Mouse (Mus musculus): ENCODE measurements around the gene Rln3. TPM values are rescaled to one million over a fixed set of nuclear protein-coding genes. Genes with fewer than 3 reads are reported as not detected.

Rln3 gene
- polyA plus RNA-seq, 1 experiment from 2014 or later, result not detected

DNA sequence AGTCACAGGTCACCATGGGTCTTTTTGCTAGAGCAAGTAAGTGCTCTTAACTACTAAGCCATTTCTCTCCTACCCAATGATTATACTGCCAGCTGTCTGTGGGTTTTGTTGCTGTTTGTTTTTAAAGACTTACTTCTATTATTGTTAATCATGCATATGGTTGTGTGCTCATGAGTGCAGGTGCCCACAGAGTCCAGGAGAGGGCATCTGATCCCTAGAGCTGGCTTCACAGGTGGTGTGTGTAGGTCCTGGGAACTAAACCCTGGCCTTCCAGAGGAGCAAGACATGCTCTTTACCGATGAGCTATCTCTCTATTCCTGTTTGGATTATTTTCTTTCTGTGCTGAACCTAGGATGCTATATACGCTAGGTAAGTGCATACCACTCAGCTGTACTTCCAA, 14.4 kb upstream of the Rln3 start:
- Histone ChIP-seq H3K9me3 (ENCODE audit: control insufficient read depth, low read length) (no peaks in the 10 kb centered on the region), H3K9ac (ENCODE audit: low read depth, low read length) (no peak overlapping the region), H3K4me3 (ENCODE audit: low read depth, low read length) (no peak overlapping the region), H3K4me1 (replicated peaks; ENCODE audit: control insufficient read depth, insufficient read depth, low read length) (peaks cover 12% of the 10 kb centered on the region), H3K27me3 (replicated peaks; ENCODE audit: control insufficient read depth, insufficient read depth, low read length) (no peaks in the 10 kb centered on the region), H3K36me3 (ENCODE audit: control insufficient read depth, insufficient read depth, low read length) (no peaks in the 10 kb centered on the region), H3K27ac (ENCODE audit: low read depth, low read length) (no peak overlapping the region), H3K4me2 (no peak overlapping the region)
- no peak for ATAC-seq (replicated peaks; ENCODE audit: low FRiP score)
- DNase-seq (ENCODE audit: low spot score), result no peak
- 87% methylated on average over 2 of the region's 2 CpGs for WGBS

DNA sequence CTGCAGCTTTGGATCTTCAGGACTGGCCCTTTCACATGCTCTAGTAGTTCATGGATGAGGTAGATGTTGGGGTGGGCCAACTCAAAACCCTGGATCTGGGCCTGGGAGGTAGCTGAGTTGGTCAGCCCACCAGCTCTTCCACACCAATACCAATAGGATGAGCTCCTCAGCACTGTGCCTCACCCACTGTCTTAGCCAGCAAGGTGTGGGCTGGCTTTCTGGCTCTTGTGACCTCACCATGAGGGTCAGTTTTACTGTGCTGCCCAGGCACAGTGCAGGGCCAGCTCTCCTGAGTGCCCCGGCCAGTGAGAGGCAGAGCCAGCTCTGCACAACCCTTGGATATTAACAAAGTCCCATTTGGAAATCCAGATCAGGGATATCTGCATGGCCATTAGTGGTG, 13.0 kb upstream of the Rln3 start:
- Histone ChIP-seq H3K4me2 (no peak overlapping the region), H3K9ac (ENCODE audit: low read depth, low read length) (no peak overlapping the region), H3K27me3 (replicated peaks; ENCODE audit: control insufficient read depth, insufficient read depth, low read length) (no peaks in the 10 kb centered on the region), H3K9me3 (ENCODE audit: control insufficient read depth, low read length) (no peaks in the 10 kb centered on the region), H3K36me3 (ENCODE audit: control insufficient read depth, insufficient read depth, low read length) (no peaks in the 10 kb centered on the region), H3K27ac (ENCODE audit: low read depth, low read length) (no peak overlapping the region), H3K4me3 (ENCODE audit: low read depth, low read length) (no peak overlapping the region), H3K4me1 (replicated peaks; ENCODE audit: control insufficient read depth, insufficient read depth, low read length) (peaks cover 4% of the 10 kb centered on the region; the same call in 1 of the 2 replicates)
- DNase-seq (ENCODE audit: low spot score) (no peak), ATAC-seq (replicated peaks; ENCODE audit: low FRiP score) (no peak)
- WGBS, result 92% methylated on average over 1 of the region's 1 CpGs

DNA sequence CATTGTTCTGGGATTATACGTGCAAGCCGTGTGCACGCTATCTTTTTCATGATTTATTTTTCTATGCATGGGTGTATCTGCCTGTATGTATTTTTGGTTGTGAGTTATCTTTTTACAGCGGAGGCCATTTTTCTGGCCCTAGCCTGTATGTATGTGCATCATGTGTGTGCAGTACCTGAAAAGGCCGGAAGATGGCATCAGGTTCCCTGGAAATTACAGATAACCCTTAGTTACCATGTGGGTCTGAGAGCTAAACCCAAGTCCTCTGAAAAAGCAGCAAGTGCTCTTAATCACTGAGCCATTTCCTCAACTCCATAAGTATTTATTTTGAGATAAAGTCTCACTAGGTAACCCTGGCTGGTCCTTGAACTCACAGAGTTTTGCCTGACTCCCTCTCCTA, 8.4 kb upstream of the Rln3 start:
- DNase-seq (ENCODE audit: low spot score), result no peak
- no peak for ATAC-seq (replicated peaks; ENCODE audit: low FRiP score)
- H3K4me1 ChIP-seq (replicated peaks; ENCODE audit: control insufficient read depth, insufficient read depth, low read length), result no peaks in the 10 kb centered on the region
- peaks cover 3% of the 10 kb centered on the region; the same call in 1 of the 2 replicates for H3K27me3 ChIP-seq (replicated peaks; ENCODE audit: control insufficient read depth, insufficient read depth, low read length)
- no peak overlapping the region for H3K4me2 ChIP-seq
- H3K9me3 ChIP-seq (ENCODE audit: control insufficient read depth, low read length), result no peaks in the 10 kb centered on the region
- H3K4me3 ChIP-seq (ENCODE audit: low read depth, low read length), result no peak overlapping the region
- H3K27ac ChIP-seq (ENCODE audit: low read depth, low read length), result no peak overlapping the region
- 85% methylated on average over 5 of the region's 5 CpGs for WGBS
- no peaks in the 10 kb centered on the region for H3K36me3 ChIP-seq (ENCODE audit: control insufficient read depth, insufficient read depth, low read length)
- H3K9ac ChIP-seq (ENCODE audit: low read depth, low read length), result no peak overlapping the region

DNA sequence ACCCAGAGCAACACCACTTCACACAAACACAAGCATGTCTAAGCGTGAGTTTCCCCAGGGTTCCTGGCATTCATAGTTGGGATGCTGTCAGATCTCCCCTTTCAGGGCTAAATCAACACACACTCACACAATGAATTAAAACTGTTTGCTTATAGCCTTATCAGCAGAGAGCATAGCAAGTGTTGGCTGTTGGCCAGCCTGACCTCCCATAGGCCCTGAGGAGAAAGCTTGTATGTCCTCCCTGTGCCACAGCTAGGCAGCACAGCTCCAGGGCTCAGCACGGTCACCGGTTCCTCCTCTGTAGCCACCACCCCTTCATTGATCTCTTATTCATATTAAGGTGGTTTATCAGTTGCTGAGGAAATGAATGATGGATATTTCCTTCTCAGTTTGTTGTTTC, 7.9 kb upstream of the Rln3 start:
- Histone ChIP-seq H3K36me3 (ENCODE audit: control insufficient read depth, insufficient read depth, low read length) (no peaks in the 10 kb centered on the region), H3K4me1 (replicated peaks; ENCODE audit: control insufficient read depth, insufficient read depth, low read length) (no peaks in the 10 kb centered on the region), H3K4me2 (no peak overlapping the region), H3K27ac (ENCODE audit: low read depth, low read length) (no peak overlapping the region), H3K9me3 (ENCODE audit: control insufficient read depth, low read length) (no peaks in the 10 kb centered on the region), H3K9ac (ENCODE audit: low read depth, low read length) (no peak overlapping the region), H3K27me3 (replicated peaks; ENCODE audit: control insufficient read depth, insufficient read depth, low read length) (peaks cover 3% of the 10 kb centered on the region; the same call in 1 of the 2 replicates), H3K4me3 (ENCODE audit: low read depth, low read length) (no peak overlapping the region)
- 75% methylated on average over 3 of the region's 3 CpGs for WGBS
- ATAC-seq (replicated peaks; ENCODE audit: low FRiP score), result no peak
- DNase-seq (ENCODE audit: low spot score), result no peak

DNA sequence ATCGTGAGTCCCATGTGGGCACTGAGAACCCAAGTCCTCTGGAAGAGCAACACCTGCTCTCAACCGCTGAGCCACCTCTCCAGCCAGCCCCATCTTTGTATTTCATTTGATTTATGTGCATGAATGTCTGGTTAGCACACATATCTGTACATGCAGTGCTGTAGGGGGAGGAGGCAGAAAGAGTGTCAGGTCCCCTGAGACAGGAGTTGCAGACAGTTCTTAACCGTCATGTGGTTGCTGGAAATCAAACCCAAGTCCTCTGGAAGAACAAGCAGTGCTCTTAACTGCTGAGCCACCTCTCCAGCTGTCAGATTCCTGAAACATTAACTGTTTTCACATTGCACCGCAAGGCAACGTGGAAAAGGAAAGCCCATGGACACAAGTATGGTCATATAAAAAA, 3.4 kb upstream of the Rln3 start:
- ATAC-seq (replicated peaks; ENCODE audit: low FRiP score), result no peak
- 71% methylated on average over 5 of the region's 5 CpGs for WGBS

DNA sequence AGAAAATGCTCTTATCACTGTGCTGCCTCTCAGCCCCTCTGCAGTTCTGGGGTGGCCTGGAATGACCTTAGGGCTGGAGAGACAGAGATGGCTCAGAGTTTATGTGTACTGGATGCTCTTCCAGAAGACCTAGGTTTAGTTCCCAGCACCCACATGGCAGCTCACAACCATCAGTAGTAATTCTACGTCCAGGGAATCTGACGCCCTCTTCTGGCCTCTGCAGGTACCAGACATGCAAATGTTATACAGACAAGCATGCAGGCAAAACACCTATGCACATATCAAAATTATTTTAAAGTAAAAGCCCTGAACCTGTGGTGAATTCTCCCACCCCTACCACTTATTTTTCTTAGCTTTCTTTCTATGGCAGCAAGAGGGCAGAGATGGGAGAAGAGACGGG, 1.7 kb upstream of the Rln3 start:
- Histone ChIP-seq H3K4me3 (ENCODE audit: low read depth, low read length) (no peak overlapping the region), H3K4me2 (no peak overlapping the region), H3K27ac (ENCODE audit: low read depth, low read length) (no peak overlapping the region), H3K36me3 (ENCODE audit: control insufficient read depth, insufficient read depth, low read length) (no peaks in the 10 kb centered on the region), H3K9me3 (ENCODE audit: control insufficient read depth, low read length) (no peaks in the 10 kb centered on the region), H3K4me1 (replicated peaks; ENCODE audit: control insufficient read depth, insufficient read depth, low read length) (no peaks in the 10 kb centered on the region; the same call in 1 of the 2 replicates), H3K9ac (ENCODE audit: low read depth, low read length) (no peak overlapping the region), H3K27me3 (replicated peaks; ENCODE audit: control insufficient read depth, insufficient read depth, low read length) (peaks cover 45% of the 10 kb centered on the region)
- 66% methylated on average over 3 of the region's 3 CpGs for WGBS
- ATAC-seq (replicated peaks; ENCODE audit: low FRiP score), result no peak
- no peak for DNase-seq (ENCODE audit: low spot score)

More for the DNA sequence above, 3.4 kb upstream of the Rln3 start:
- Histone ChIP-seq H3K4me1 (replicated peaks; ENCODE audit: control insufficient read depth, insufficient read depth, low read length) (no peaks in the 10 kb centered on the region; the same call in 1 of the 2 replicates), H3K27ac (ENCODE audit: low read depth, low read length) (no peak overlapping the region), H3K27me3 (replicated peaks; ENCODE audit: control insufficient read depth, insufficient read depth, low read length) (peaks cover 30% of the 10 kb centered on the region), H3K4me2 (no peak overlapping the region), H3K4me3 (ENCODE audit: low read depth, low read length) (no peak overlapping the region), H3K9me3 (ENCODE audit: control insufficient read depth, low read length) (no peaks in the 10 kb centered on the region), H3K36me3 (ENCODE audit: control insufficient read depth, insufficient read depth, low read length) (no peaks in the 10 kb centered on the region), H3K9ac (ENCODE audit: low read depth, low read length) (no peak overlapping the region)
- no peak for DNase-seq (ENCODE audit: low spot score)

DNA sequence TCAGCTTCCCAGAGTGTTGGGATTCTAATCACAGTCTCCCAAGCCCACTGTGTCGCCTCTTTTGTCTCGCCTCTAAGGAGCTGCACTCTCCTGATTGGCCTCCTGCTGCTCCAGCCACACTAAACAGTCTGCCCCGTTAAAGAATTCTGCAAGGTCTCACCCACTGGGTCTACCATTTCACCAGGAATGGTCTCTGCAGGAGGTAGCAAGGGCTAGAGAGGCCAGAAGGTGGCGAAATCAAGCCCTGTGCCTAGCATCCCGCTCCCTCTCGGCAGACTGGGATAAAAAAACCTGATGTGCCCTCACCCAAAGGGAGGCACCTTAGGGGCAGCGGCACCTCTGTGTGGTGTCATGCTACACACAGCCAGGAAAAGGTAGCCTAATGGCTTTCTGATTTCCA, 697 bp downstream of the Rln3 start:
- DNase-seq (ENCODE audit: low spot score) (no peak), ATAC-seq (replicated peaks; ENCODE audit: low FRiP score) (no peak)
- WGBS, result 7% methylated on average over 7 of the region's 7 CpGs
- Histone ChIP-seq H3K36me3 (ENCODE audit: control insufficient read depth, insufficient read depth, low read length) (no peaks in the 10 kb centered on the region), H3K4me2 (no peak overlapping the region), H3K9ac (ENCODE audit: low read depth, low read length) (no peak overlapping the region), H3K27me3 (replicated peaks; ENCODE audit: control insufficient read depth, insufficient read depth, low read length) (peaks cover 53% of the 10 kb centered on the region), H3K4me1 (replicated peaks; ENCODE audit: control insufficient read depth, insufficient read depth, low read length) (no peaks in the 10 kb centered on the region; the same call in 1 of the 2 replicates), H3K27ac (ENCODE audit: low read depth, low read length) (no peak overlapping the region), H3K4me3 (ENCODE audit: low read depth, low read length) (no peak overlapping the region), H3K9me3 (ENCODE audit: control insufficient read depth, low read length) (no peaks in the 10 kb centered on the region)

DNA sequence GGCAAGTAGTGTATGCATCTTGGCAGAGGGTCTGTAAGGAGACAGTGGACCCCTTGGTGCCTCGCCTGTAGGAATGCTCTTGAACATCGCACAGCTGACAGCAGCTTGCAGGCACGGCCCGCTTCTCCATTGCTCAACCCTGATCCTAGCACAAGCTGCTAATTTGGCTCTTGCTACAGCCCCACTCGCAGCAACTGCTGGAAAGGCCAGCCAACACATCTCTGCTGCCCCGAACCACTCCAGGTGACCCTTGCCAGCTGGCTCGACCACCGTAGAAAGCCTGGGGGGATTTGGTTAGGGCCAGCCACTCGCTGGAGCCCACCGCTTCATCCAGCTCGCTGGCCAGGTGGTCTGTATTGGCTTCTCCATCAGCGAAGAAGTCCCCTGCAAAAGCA, 1.9 kb downstream of the Rln3 start:
- Histone ChIP-seq H3K27me3 (replicated peaks; ENCODE audit: control insufficient read depth, insufficient read depth, low read length) (peaks cover 51% of the 10 kb centered on the region), H3K4me1 (replicated peaks; ENCODE audit: control insufficient read depth, insufficient read depth, low read length) (no peaks in the 10 kb centered on the region; the same call in 1 of the 2 replicates), H3K9ac (ENCODE audit: low read depth, low read length) (no peak overlapping the region), H3K9me3 (ENCODE audit: control insufficient read depth, low read length) (no peaks in the 10 kb centered on the region), H3K36me3 (ENCODE audit: control insufficient read depth, insufficient read depth, low read length) (no peaks in the 10 kb centered on the region), H3K4me3 (ENCODE audit: low read depth, low read length) (peak overlapping the region; percentile 47), H3K4me2 (peak overlapping the region; percentile 69), H3K27ac (ENCODE audit: low read depth, low read length) (no peak overlapping the region)
- no peak for ATAC-seq (replicated peaks; ENCODE audit: low FRiP score)
- 35% methylated on average over 12 of the region's 12 CpGs for WGBS
- DNase-seq (ENCODE audit: low spot score), result no peak

DNA sequence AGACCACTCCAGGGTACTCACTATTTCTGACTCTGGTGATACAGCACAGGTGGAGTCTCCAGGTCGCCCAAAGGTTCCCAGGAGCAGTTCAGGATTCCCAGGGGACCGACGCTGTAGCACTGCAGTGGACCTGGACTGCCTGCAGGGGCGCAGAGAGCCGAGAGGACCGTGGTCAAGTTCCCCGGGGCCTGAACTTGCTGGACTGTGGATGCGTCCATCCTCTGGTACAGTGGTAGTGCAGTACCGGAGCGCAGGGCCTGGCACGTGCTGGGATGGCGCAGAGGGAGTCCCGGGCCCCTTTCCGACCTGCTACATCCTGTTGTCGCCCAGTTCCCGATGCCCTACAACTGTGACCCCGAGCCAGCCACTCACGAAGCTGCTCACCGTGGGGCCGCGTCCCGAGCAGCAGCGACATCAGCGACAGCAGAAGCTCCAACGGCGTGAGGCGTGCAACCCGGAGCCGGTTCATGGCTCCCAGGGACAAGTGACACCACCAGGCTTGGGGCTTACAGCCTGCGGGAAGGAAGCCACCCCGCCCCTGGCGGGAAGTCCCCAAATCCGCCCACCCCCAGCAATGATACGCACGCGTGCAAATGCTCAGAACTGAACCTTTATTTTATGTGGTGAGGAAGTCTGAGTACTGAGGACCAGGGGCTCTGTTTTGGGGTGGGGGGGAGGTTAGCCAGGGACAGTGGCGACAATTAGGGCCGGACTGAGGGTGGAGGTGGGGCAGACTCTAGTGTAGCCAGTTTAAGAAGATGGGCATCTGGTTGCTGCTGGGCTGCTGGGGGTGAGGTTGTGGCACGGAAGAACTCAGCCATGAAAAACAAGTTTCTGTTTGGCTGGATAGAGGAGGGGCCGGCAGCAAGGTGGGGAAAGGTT, 2.5 kb downstream of the Rln3 start, which contains the start of gene Il27ra:
TSS of gene Il27ra (minus strand) at position 524 of the 882 bp plus-strand sequence.
- WGBS, result 4% methylated on average over 40 of the region's 40 CpGs
- ATAC-seq (replicated peaks; ENCODE audit: low FRiP score), result peak; percentile 60
- Histone ChIP-seq H3K27ac (ENCODE audit: low read depth, low read length) (no peak within 1 kb of the TSS), H3K4me2 (peak within 1 kb of the TSS; percentile 69), H3K9me3 (ENCODE audit: control insufficient read depth, low read length) (no peaks in the 10 kb centered on the region), H3K4me3 (ENCODE audit: low read depth, low read length) (peak within 1 kb of the TSS; percentile 47), H3K36me3 (ENCODE audit: control insufficient read depth, insufficient read depth, low read length) (no peaks in the 10 kb centered on the region), H3K27me3 (replicated peaks; ENCODE audit: control insufficient read depth, insufficient read depth, low read length) (peaks cover 50% of the 10 kb centered on the region), H3K9ac (ENCODE audit: low read depth, low read length) (no peak within 1 kb of the TSS), H3K4me1 (replicated peaks; ENCODE audit: control insufficient read depth, insufficient read depth, low read length) (no peaks in the 10 kb centered on the region; the same call in 1 of the 2 replicates)
- no peak for DNase-seq (ENCODE audit: low spot score)

All from liver, embryonic 11.5 days (tissue).